14 mouse cellular contexts compared by ENCODE assay signal in genomic region chr12:29143297-29143696, GRCm38 (mm10).
DNase-seq lines count a peak whose midpoint lies in the region; ATAC-seq and TF ChIP-seq lines count a peak whose summit lies in the region.
"Had no signal": no experiment of that assay in that cellular context is flagged by ENCODE, and none has a peak within 500 bp of the region (broad histone marks: within the 10 kb centered on the region; RNA-seq: fewer than 3 reads in every experiment).

No protein-coding gene starts in this region.

- no peak for TF ChIP-seq CTCF in kidney, postnatal 0 days (IDR thresholded peaks at IDR 0.05; ENCODE audit: low read depth)
- no peak for TF ChIP-seq CTCF in cortical plate, adult 2 months (IDR thresholded peaks at IDR 0.05; ENCODE audit: extremely low read depth, insufficient read depth, low read length)

- H3K36me3 ChIP-seq in kidney, postnatal 0 days (ENCODE audit: insufficient read depth, low read length): no peaks in the 10 kb centered on the region
- H3K36me3 ChIP-seq in heart, embryonic 10.5 days: no peaks in the 10 kb centered on the region
- no peaks in the 10 kb centered on the region for H3K36me3 ChIP-seq in hindbrain, embryonic 16.5 days (ENCODE audit: control insufficient read depth, insufficient read depth, low read length)
- no peaks in the 10 kb centered on the region for H3K36me3 ChIP-seq in heart, embryonic 12.5 days
- H3K36me3 ChIP-seq: liver, embryonic 13.5 days had no signal

- H3K4me1 ChIP-seq in kidney, postnatal 0 days (replicated peaks; ENCODE audit: insufficient read depth, low read length): no peaks in the 10 kb centered on the region
- peaks cover 18% of the 10 kb centered on the region for H3K4me1 ChIP-seq in cortical plate, adult 2 months (ENCODE audit: control insufficient read depth, insufficient read depth, low read length)
- peaks cover 21% of the 10 kb centered on the region for H3K4me1 ChIP-seq in heart, embryonic 10.5 days
- H3K4me1 ChIP-seq in hindbrain, embryonic 16.5 days (ENCODE audit: control insufficient read depth, insufficient read depth, low read depth, low read length): peaks cover 26% of the 10 kb centered on the region
- peaks cover 16% of the 10 kb centered on the region for H3K4me1 ChIP-seq in heart, embryonic 12.5 days (replicated peaks)
- H3K4me1 ChIP-seq: liver, embryonic 13.5 days had no signal

- no peaks in the 10 kb centered on the region for H3K27me3 ChIP-seq in kidney, postnatal 0 days (ENCODE audit: insufficient read depth, low read length)
- H3K27me3 ChIP-seq in heart, embryonic 10.5 days (ENCODE audit: insufficient read depth, poor library complexity, severe bottlenecking): peaks cover 6% of the 10 kb centered on the region; the same call in 1 of the 2 replicates
- H3K27me3 ChIP-seq in hindbrain, embryonic 16.5 days (replicated peaks; ENCODE audit: control insufficient read depth, insufficient read depth, low read length): no peaks in the 10 kb centered on the region
- H3K27me3 ChIP-seq in heart, embryonic 12.5 days (replicated peaks): 0 out of 2 replicates have a peak, but pooled peaks cover 3% of the 10 kb centered on the region
- H3K27me3 ChIP-seq: liver, embryonic 13.5 days had no signal

- TF ChIP-seq POLR2A in cortical plate, adult 2 months (IDR thresholded peaks at IDR 0.05; ENCODE audit: extremely low read depth, insufficient read depth, low read length): 0 out of 2 replicates have a peak, but pooled peaks have one; percentile 37

- no peak overlapping the region for H3K9ac ChIP-seq in kidney, postnatal 0 days (ENCODE audit: low read depth, low read length)
- no peak overlapping the region for H3K9ac ChIP-seq in hindbrain, embryonic 16.5 days (ENCODE audit: low read depth, low read length)
- H3K9ac ChIP-seq in heart, embryonic 12.5 days: no peak overlapping the region
- H3K9ac ChIP-seq: hindbrain, embryonic 14.5 days; liver, embryonic 13.5 days had no signal

- no peak for ATAC-seq in kidney, postnatal 0 days (replicated peaks; ENCODE audit: low FRiP score, low read depth)
- ATAC-seq in hindbrain, embryonic 16.5 days: no peak
- ATAC-seq in heart, embryonic 12.5 days (ENCODE audit: insufficient number of reproducible peaks, low FRiP score): no peak

- WGBS in kidney, postnatal 0 days: 34% methylated on average over 8 of the region's 8 CpGs
- WGBS in heart, embryonic 10.5 days: 57% methylated on average over 8 of the region's 8 CpGs
- 59% methylated on average over 8 of the region's 8 CpGs for WGBS in hindbrain, embryonic 16.5 days
- WGBS in heart, embryonic 12.5 days: 47% methylated on average over 8 of the region's 8 CpGs

- DNase-seq in kidney, postnatal 0 days (ENCODE audit: low spot score): peak; percentile 21
- no peak for DNase-seq in kidney, postnatal 25 days
- peak; percentile 65 to 68 for DNase-seq in layer of hippocampus, postnatal 14 days (ENCODE audit: low spot score in 2 of 2)
- DNase-seq in right cerebral cortex, postnatal 10 days (ENCODE audit: low spot score in 2 of 2): peak; percentile 89 to 93
- no peak for DNase-seq in heart, embryonic 10.5 days (ENCODE audit: low spot score)
- DNase-seq: adrenal gland, adult 8-10 months; B cell, adult 2 months; kidney, postnatal 10 days; liver, embryonic 13.5 days had no signal

- no peaks in the 10 kb centered on the region for H3K9me3 ChIP-seq in kidney, postnatal 0 days (replicated peaks; ENCODE audit: low read length)
- no peaks in the 10 kb centered on the region for H3K9me3 ChIP-seq in heart, embryonic 10.5 days
- no peaks in the 10 kb centered on the region for H3K9me3 ChIP-seq in hindbrain, embryonic 16.5 days (ENCODE audit: control insufficient read depth, low read length)
- no peaks in the 10 kb centered on the region for H3K9me3 ChIP-seq in heart, embryonic 12.5 days (replicated peaks)
- H3K9me3 ChIP-seq: liver, embryonic 13.5 days had no signal

- no peak overlapping the region for H3K4me2 ChIP-seq in kidney, postnatal 0 days (ENCODE audit: low read length)
- no peak overlapping the region for H3K4me2 ChIP-seq in hindbrain, embryonic 16.5 days (ENCODE audit: low read length)
- H3K4me2 ChIP-seq in heart, embryonic 12.5 days: no peak overlapping the region
- H3K4me2 ChIP-seq: heart, embryonic 11.5 days; hindbrain, embryonic 14.5 days; liver, embryonic 13.5 days had no signal

- no peak overlapping the region for H3K27ac ChIP-seq in kidney, postnatal 0 days
- peak overlapping the region; percentile 86 for H3K27ac ChIP-seq in cortical plate, adult 2 months (ENCODE audit: insufficient read depth, low read length)
- no peak overlapping the region for H3K27ac ChIP-seq in heart, embryonic 10.5 days
- H3K27ac ChIP-seq in hindbrain, embryonic 16.5 days (ENCODE audit: low read depth, low read length): no peak overlapping the region
- no peak overlapping the region for H3K27ac ChIP-seq in heart, embryonic 12.5 days (ENCODE audit: poor library complexity, severe bottlenecking)
- H3K27ac ChIP-seq: hindbrain, embryonic 14.5 days; liver, embryonic 13.5 days had no signal

- H3K4me3 ChIP-seq in kidney, postnatal 0 days (replicated peaks; ENCODE audit: low read depth, low read length): no peak overlapping the region
- H3K4me3 ChIP-seq in cortical plate, adult 2 months (ENCODE audit: insufficient read depth, low read length): no peak overlapping the region
- H3K4me3 ChIP-seq in heart, embryonic 10.5 days: no peak overlapping the region
- H3K4me3 ChIP-seq in hindbrain, embryonic 16.5 days (ENCODE audit: low read length): no peak overlapping the region
- no peak overlapping the region for H3K4me3 ChIP-seq in heart, embryonic 12.5 days
- H3K4me3 ChIP-seq: liver, embryonic 13.5 days had no signal

Comparison
In these comparisons a context has a peak if more than half of its experiments do, and no peak if none do; other contexts are left out.
1. DNase-seq: peak in kidney, postnatal 0 days (single experiment), layer of hippocampus, postnatal 14 days (2 of 2) and right cerebral cortex, postnatal 10 days (2 of 2); none in kidney, postnatal 25 days (0 of 2) and heart, embryonic 10.5 days (single experiment).